Mouse (Mus musculus) adrenal gland, adult 18-20 months (tissue): ENCODE data around the gene Gfy. TPM values are rescaled to one million over a fixed set of nuclear protein-coding genes. Genes with fewer than 3 reads are reported as not detected.

Source experiments
- DNase-seq, 2 experiments: peaks; one replicate each; pipeline ENCODE4 v3.0.0; 2021 to 2022; ENCODE audit warnings: low spot score in 2 of 2
- total RNA-seq, 2 experiments: library from RNA; stranded (reverse); gene quantifications; 1 replicate in 1 of 2; 2 replicates in 1 of 2; pipeline ENCODE4 v1.2.3; 2021

Gfy gene
- total RNA-seq, 2 experiments from 2014 or later: not detected

- DNase-seq: no peak
These were observed 28.1 kb downstream of the Gfy start for GRCm38 (mm10) chr7:45151303-45151702.

DNA sequence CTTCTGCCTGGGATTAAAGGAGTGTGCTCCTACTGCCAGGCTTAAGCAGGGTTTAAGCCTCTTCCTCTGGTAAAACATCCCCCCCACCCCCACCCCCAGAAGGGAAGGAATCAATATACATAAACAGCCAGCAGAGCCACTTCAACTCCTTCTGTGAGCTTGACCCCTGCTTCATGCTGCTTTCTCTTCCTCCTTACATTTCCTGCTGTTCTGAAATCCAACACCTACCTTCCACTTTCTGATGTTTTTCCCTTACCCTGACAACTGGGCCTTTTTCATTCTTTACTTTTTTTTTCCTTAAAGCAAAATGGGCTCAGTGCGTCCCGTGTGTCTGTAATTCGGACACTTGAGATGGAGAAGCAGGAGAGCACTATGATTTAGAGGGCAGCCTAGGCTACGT, 29.0 kb downstream of the Gfy start:
- no peak for DNase-seq

GRCm38 (mm10) chr7:45149545-45149944, 29.8 kb downstream of the Gfy start:
- DNase-seq: no peak

DNA sequence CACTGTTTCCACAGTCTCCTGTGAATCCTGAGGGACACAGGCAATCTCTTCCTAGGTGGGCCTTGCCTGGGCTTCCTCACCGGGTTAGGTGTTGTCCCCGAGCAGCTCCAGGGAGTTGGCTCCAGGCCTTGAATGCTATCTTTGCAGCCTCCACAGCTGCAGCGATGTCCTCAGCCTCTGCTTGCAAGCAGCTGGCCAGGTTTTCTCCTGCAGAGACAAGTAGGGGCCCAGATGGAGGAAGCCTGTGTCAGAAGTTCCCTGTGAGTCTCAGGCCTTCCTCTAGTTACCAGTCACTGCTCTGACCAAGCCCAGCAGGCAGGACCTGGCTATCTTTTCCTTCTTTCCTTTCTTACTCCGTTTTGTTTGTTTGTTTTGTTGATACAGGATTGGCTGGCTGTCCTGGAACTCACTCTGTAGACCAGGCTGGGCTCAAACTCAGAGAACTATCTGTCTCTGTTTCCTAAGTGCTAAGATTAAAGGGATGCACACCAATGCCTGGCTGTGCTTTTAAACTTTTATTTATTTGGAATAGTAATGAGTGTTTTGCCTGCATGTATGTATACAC, 30.8 kb downstream of the Gfy start:
- no peak for DNase-seq

DNA sequence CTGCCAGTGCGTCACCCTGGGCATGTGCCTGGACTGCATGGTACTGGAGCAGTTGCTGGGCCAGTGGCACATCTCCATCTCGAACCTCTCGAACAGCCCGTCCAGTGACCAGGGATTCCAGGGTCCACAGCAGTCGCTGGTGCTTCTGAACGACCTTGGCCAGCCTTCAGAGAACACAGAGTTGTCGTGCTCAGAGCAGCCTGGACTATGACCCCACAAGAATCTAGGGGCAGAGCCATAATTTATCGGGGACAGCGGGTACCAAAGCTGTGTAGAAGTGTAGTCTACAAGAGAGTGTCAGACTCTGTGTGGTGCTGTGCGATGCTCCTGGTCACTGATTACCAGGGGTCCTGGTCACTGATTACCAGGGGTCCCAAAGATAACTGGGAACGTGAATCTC, 31.5 kb downstream of the Gfy start:
- DNase-seq: no peak

GRCm38 (mm10) chr7:45147267-45147666, 32.1 kb downstream of the Gfy start:
- no peak for DNase-seq

DNA sequence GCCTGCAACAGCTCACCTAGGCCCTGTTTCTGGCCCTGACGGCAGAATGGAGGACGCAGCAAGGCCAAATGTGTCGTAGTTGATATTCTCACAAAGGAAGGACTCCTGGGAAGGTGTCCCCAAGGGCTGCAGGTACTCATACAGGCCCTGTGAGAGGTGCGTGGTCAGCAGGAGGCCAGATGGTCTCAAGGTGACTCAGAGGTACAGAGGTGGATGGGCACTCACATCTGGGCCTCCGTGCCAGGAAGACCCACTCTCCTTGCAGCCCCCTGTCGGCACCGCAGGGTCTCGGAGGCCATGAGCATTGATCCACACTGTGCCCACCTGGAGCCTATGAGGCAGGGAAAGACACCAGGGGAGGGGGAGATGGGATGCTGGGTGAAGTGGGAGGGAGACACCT, 33.9 kb downstream of the Gfy start:
- DNase-seq: no peak

DNA sequence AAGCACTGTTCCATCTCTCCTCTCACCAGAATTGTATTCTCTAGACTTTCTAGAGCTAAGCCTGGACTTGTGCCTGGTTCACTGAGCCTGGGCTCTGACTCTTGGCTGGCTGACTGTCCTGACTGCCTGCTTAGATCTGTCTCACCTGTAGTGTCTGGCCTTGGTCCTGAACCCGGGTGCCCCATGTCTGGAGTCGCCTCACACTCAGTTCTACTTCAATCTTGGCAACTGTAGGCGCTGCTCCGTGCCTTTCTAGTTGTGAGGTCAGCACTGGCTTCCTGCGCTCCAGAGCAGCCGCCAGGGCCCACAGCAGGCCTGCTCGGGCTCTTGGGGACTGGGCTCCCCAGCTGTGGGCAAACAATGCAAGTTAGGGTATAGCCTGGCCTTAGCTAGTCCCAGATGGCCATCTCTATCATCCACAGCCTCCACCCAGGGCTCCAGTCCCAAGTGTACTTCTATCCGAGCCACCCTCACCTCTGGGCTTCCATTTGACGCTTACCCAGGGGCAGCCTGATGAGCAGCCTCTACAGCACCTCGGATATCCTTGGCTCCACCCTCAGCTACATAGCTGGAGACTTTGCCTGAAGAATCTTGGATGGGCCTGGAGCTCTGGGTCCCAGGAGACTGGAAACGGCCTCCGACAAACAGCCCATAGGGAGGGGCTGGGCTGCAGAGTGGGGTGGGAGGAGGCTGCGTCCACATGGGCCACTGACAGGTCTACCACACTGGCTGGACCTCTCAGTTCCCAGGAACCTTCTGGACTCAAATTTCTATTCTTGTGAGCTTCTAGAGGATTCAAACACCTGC, 34.8 kb downstream of the Gfy start:
- no peak for DNase-seq

- DNase-seq: no peak
These were observed 37.5 kb downstream of the Gfy start for GRCm38 (mm10) chr7:45141914-45142313.

DNA sequence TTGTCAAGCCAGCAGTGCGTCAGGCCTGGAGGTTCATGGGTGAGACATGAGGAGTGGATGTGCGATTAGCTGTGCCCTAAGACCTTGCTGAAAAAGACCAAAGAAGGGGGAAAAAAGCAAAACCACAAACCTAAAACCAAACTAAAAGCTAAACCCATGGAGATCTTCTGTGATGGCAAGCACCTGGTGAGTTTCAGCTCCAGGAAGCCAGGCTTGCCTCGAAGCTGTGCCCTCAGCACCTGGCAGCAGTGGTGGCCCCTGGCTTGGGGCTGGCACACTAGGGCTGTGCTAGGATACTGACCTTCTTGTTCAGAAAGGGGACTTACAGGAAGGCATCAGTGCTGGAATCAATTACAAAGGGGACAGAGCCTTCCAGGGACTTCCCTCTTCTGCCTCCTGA, 38.0 kb downstream of the Gfy start:
- DNase-seq: no peak

DNA sequence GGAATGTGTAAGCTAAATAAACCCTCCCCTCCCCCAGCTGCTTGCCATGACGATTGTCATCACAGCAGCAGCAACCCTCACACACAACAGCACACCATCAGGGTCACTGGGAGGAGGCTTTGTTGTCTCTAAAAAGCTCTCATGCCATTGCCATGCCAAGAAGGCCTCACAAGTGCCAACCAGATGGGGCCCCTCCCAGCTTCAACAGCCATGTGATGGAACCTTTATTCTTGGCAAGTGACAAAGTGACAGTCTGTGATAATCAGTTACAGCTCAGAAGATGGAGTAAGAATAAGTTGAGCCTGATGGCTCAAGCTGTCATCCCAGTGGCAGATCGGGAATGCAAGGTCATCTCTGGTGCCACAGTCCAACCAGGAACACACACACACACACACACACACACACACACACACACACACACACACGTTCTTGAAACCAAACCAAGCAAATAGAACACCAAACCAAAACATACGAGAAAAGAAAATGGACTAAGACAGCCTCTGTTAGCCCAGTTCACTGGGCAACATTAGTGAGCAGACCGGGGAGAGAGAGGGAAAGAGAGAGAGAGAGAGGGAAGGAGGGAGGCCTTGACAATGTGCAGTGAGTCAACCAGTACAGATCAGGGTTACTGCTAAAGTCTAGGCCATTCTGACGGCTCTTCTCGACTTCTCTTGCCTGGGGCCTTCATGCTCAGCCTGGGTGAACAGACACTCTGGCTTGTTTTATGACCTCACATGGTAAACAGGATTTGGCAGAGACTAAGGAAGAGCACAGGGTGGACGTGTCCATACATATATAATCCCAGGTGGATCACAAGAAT, 39.3 kb downstream of the Gfy start:
- peak in 1 of 2 experiments; percentile 41 for DNase-seq

DNA sequence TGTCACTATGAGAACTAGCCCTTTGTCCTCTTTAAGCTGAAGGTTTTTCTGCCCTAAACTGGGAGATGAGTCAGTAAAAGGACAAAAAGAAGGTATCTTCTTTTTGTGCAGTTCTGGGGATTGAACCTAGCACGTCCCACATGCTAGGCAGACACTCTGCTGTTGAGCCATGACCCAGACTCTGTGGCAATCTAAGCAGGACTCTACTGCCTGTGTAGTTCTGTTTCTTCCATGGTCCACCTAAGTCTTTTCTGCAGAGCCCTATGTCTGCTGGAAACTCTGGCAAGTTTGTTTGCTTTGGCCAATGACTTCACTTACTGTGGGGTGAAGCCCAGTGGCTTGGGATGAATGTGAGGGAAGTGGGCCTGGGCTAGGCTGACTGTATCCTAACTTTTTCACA, 41.0 kb downstream of the Gfy start:
- no peak for DNase-seq

- DNase-seq: no peak
These were observed 42.0 kb downstream of the Gfy start for GRCm38 (mm10) chr7:45137171-45138006.

DNA sequence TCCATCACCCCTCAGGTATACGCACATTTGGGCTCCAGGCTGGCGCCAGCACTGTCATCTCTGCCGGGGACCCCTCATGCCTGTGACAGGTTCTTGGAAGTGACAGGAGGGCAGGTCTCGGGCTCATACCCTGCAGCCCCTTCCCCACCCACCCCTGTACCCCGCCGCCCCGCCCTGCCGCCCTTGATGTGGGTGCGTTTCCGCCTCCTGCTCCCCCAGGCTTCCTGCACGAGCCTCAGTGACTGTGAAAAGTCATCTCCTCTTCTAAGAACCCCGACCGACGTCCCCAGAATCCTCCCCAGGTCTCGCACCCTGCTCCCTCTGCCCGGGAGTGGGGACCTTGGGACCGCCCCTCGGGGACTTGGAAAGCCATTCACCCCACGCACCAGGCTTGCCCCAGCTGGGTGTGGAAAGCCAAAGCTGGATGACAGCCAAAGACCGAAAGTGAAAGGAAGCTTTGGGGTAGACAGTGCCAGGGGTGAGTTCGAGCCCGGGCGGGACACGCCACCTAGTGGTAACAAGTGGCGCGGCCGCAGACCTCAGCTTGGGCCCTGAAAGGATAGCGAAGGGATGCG, 43.3 kb downstream of the Gfy start, which contains the start of the genes Gm45713 and Flt3l:
Gene Gm45713, minus strand, starts transcription at position 239 of the 575 bp plus-strand sequence.
Gene Flt3l, minus strand, starts transcription at position 440 of the 575 bp plus-strand sequence.
- DNase-seq: peak; percentile 93 to 94

GRCm38 (mm10) chr7:45135370-45135769, 44.0 kb downstream of the Gfy start:
- no peak for DNase-seq

- no peak for DNase-seq
These were observed 44.8 kb downstream of the Gfy start for GRCm38 (mm10) chr7:45134544-45135026.

DNA sequence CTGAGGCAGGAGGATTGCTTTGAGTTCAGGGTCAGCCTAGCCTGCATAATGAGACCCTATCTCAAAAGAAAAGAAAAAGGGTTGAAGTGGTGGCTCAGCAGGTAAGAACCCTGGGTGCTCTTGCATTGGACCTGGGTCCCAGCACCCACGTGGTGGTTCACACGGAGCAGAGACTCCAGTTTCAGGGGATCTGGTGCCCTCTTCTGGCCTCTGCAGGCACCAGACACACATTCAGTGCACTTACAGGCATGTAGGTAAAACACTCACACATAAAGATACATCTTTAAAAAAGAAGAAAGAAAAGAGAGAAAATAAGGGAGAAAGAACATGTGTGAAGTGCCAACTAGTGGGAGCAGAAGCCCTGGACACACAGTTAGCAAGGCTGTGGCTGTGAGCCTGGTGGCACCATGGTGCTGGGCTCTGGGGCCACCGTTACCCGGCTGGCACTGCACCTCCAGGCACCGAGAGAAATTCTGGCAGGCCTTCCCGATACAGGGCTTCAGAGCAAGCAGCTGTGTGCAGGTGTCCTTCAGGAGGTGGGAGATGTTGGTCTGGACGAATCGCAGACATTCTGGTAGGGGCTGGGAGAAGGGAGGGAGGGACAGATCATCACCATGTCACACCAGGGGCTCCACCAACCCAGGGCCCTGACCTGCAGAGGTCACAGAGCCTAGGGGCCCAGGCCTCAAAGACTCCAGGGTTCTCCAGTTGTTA, 45.8 kb downstream of the Gfy start:
- DNase-seq: no peak

GRCm38 (mm10) chr7:45131850-45132249, 47.5 kb downstream of the Gfy start:
- no peak for DNase-seq

DNA sequence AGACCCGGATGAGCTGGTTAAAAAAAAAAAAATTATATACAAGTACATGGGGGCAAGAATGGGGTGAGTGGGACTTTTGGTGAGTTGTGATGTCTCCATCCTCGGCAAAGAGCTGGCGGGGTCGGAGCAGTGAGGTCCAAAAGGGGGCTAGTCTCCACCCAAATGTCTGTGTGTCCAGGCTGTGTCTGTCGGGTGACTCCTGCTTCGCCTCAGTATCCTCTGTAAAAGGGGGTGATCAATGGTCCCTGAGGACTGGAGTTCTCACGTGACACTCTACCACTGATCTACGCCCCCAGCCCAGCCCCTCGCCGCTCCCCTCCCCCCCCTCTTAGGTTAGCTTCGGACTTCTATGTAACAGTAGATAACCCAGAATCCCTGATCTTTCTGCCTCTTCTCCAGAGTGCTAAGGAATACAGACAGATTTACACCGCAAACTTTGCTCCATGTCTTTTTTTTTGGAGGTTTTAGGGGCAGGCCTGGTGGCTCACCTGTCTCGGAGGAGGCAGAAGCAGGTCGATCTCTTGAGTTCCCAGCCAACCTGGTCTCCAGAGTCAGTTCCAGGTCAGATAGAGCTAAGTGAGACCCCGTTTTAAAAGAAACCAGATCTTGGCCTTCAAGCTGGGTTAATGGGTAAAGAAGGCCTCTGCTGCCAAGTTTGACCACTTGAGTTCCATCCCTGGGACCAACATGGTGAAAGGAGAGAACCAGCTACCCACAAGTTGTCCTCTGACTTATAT, 49.4 kb downstream of the Gfy start:
- DNase-seq: no peak
